Mouse (Mus musculus): ENCODE data around the gene Tomm40l. TPM values are rescaled to one million over a fixed set of nuclear protein-coding genes. Genes with fewer than 3 reads are reported as not detected.

Tomm40l gene
- polyA plus RNA-seq, 1 experiment: 26.9 TPM

- H3K4me1 ChIP-seq (ENCODE audit: control insufficient read depth, insufficient read depth, low read length): peaks cover 2% of the 10 kb centered on the region; the same call in 1 of the 2 replicates
- no peak overlapping the region for H3K27ac ChIP-seq (ENCODE audit: insufficient read depth, low read length)
- TF ChIP-seq CTCF (IDR thresholded peaks at IDR 0.05; ENCODE audit: borderline replicate concordance, insufficient read depth, low read length) (no peak), POLR2A (IDR thresholded peaks at IDR 0.05; ENCODE audit: low read depth, low read length) (no peak)
- H3K4me3 ChIP-seq (ENCODE audit: insufficient read depth, low read length): no peak overlapping the region
Observed at GRCm38 (mm10) chr1:171216241-171216955, 5.9 kb downstream of the Tomm40l start.

GRCm38 (mm10) chr1:171213801-171214496, 8.4 kb downstream of the Tomm40l start, which contains the start of gene Nr1i3:
TSS of gene Nr1i3 (plus strand) at chr1:171213970.
- TF ChIP-seq POLR2A (IDR thresholded peaks at IDR 0.05; ENCODE audit: low read depth, low read length): no peak
- TF ChIP-seq CTCF (IDR thresholded peaks at IDR 0.05; ENCODE audit: borderline replicate concordance, insufficient read depth, low read length): no peak
- H3K4me1 ChIP-seq (ENCODE audit: control insufficient read depth, insufficient read depth, low read length): no peaks in the 10 kb centered on the region
- H3K27ac ChIP-seq (ENCODE audit: insufficient read depth, low read length): no peak within 1 kb of the TSS
- no peak within 1 kb of the TSS for H3K4me3 ChIP-seq (ENCODE audit: insufficient read depth, low read length)

GRCm38 (mm10) chr1:171212854-171213253, 9.5 kb downstream of the Tomm40l start:
- no peak overlapping the region for H3K27ac ChIP-seq (ENCODE audit: insufficient read depth, low read length)
- H3K4me3 ChIP-seq (ENCODE audit: insufficient read depth, low read length): no peak overlapping the region
- TF ChIP-seq CTCF (IDR thresholded peaks at IDR 0.05; ENCODE audit: borderline replicate concordance, insufficient read depth, low read length) (no peak), POLR2A (IDR thresholded peaks at IDR 0.05; ENCODE audit: low read depth, low read length) (no peak)
- no peaks in the 10 kb centered on the region for H3K4me1 ChIP-seq (ENCODE audit: control insufficient read depth, insufficient read depth, low read length)

GRCm38 (mm10) chr1:171209409-171209808, 12.9 kb downstream of the Tomm40l start:
- TF ChIP-seq POLR2A (IDR thresholded peaks at IDR 0.05; ENCODE audit: low read depth, low read length) (no peak), CTCF (IDR thresholded peaks at IDR 0.05; ENCODE audit: borderline replicate concordance, insufficient read depth, low read length) (no peak)
- H3K27ac ChIP-seq (ENCODE audit: insufficient read depth, low read length): no peak overlapping the region
- no peaks in the 10 kb centered on the region for H3K4me1 ChIP-seq (ENCODE audit: control insufficient read depth, insufficient read depth, low read length)
- no peak overlapping the region for H3K4me3 ChIP-seq (ENCODE audit: insufficient read depth, low read length)

GRCm38 (mm10) chr1:171205704-171206493, 16.4 kb downstream of the Tomm40l start:
- TF ChIP-seq POLR2A (IDR thresholded peaks at IDR 0.05; ENCODE audit: low read depth, low read length) (no peak), CTCF (IDR thresholded peaks at IDR 0.05; ENCODE audit: borderline replicate concordance, insufficient read depth, low read length) (no peak)
- no peak overlapping the region for H3K4me3 ChIP-seq (ENCODE audit: insufficient read depth, low read length)
- no peak overlapping the region for H3K27ac ChIP-seq (ENCODE audit: insufficient read depth, low read length)
- H3K4me1 ChIP-seq (ENCODE audit: control insufficient read depth, insufficient read depth, low read length): no peaks in the 10 kb centered on the region

- Histone ChIP-seq H3K27ac (ENCODE audit: insufficient read depth, low read length) (no peak overlapping the region), H3K4me3 (ENCODE audit: insufficient read depth, low read length) (no peak overlapping the region), H3K4me1 (ENCODE audit: control insufficient read depth, insufficient read depth, low read length) (no peaks in the 10 kb centered on the region)
- no peak for TF ChIP-seq POLR2A (IDR thresholded peaks at IDR 0.05; ENCODE audit: low read depth, low read length)
- no peak for TF ChIP-seq CTCF (IDR thresholded peaks at IDR 0.05; ENCODE audit: borderline replicate concordance, insufficient read depth, low read length)
Observed at GRCm38 (mm10) chr1:171204249-171204644, 18.1 kb downstream of the Tomm40l start.

GRCm38 (mm10) chr1:171203471-171204248, 18.7 kb downstream of the Tomm40l start:
- H3K4me1 ChIP-seq (ENCODE audit: control insufficient read depth, insufficient read depth, low read length): no peaks in the 10 kb centered on the region
- no peak for TF ChIP-seq CTCF (IDR thresholded peaks at IDR 0.05; ENCODE audit: borderline replicate concordance, insufficient read depth, low read length)
- TF ChIP-seq POLR2A (IDR thresholded peaks at IDR 0.05; ENCODE audit: low read depth, low read length): no peak
- no peak overlapping the region for H3K4me3 ChIP-seq (ENCODE audit: insufficient read depth, low read length)
- no peak overlapping the region for H3K27ac ChIP-seq (ENCODE audit: insufficient read depth, low read length)

GRCm38 (mm10) chr1:171200769-171201168, 21.5 kb downstream of the Tomm40l start:
- H3K27ac ChIP-seq (ENCODE audit: insufficient read depth, low read length): no peak overlapping the region
- no peaks in the 10 kb centered on the region for H3K4me1 ChIP-seq (ENCODE audit: control insufficient read depth, insufficient read depth, low read length)
- H3K4me3 ChIP-seq (ENCODE audit: insufficient read depth, low read length): no peak overlapping the region
- TF ChIP-seq POLR2A (IDR thresholded peaks at IDR 0.05; ENCODE audit: low read depth, low read length) (no peak), CTCF (IDR thresholded peaks at IDR 0.05; ENCODE audit: borderline replicate concordance, insufficient read depth, low read length) (no peak)

- no peak overlapping the region for H3K4me3 ChIP-seq (ENCODE audit: insufficient read depth, low read length)
- no peaks in the 10 kb centered on the region for H3K4me1 ChIP-seq (ENCODE audit: control insufficient read depth, insufficient read depth, low read length)
- TF ChIP-seq POLR2A (IDR thresholded peaks at IDR 0.05; ENCODE audit: low read depth, low read length): no peak
- TF ChIP-seq CTCF (IDR thresholded peaks at IDR 0.05; ENCODE audit: borderline replicate concordance, insufficient read depth, low read length): no peak
- H3K27ac ChIP-seq (ENCODE audit: insufficient read depth, low read length): no peak overlapping the region
Observed at GRCm38 (mm10) chr1:171199532-171199931, 22.8 kb downstream of the Tomm40l start.

All from embryonic fibroblast, embryonic 13.5 days (primary cell).